Mouse (Mus musculus) fibroblast of lung, adult 2 months (primary cell): ENCODE measurements around the gene Pank2.

Experiments used
- DNase-seq: peaks from one replicate; pipeline ENCODE4 v3.0.0-alpha.2; 2011; ENCODE audit warnings: low read depth

The Pank2 gene

DNA sequence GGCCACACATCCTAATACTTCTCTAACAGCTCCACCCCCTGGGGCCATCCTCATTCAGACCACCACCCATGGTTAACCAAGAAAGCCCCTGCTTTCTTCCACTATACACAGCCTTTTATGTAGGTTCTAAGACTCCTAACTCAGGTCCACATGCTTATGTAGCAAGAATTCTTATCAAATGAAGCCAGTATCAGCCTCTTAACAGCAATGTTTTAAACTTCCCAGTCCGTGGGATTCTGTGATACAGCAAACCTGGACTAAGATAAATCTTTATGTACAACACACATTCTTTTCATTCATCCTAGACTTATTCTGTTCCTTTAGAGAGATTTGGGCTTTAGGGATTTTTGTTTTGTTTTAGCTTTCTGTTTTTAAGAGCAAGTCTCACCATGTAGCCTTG lies 61.4 kb downstream of the Pank2 start:
- no peak for DNase-seq

DNA sequence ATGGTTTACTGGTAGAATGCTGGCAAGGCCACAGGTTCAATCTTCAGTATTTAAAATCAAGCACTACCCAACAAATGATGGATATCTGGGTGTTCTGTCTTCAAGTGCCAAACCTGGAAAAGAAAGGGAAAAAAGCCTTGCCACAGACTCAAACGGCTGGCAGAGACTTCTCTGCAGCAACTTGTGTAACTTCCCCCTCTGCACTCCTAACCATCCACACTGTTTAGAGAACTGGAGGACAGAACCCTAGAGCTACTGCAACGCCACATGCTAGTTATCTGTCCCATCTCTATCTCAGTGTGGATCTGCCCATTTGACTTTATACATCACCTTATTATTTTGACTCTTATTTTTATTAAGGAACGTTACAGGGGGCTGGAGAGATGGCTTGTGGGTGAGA lies 63.7 kb downstream of the Pank2 start:
- no peak for DNase-seq

DNA sequence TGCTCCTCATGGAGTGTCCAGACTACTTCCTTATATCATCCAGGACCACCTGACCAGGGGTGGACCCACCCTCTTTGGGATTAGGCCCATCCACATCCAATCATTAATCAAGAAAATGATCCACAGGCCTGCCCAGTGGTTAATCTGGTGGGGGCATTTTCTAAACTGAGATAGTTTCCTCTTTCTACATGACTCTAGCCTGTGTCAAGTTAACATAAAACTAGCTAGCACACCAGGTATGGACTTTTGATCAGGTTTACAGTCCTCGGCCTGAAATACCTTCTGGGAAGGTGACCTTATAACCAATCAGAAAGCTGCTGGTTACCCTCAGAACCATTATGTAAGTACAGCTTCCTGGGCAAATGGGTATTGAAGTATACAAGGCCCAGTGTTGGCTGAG lies 66.7 kb downstream of the Pank2 start:
- no peak for DNase-seq

DNA sequence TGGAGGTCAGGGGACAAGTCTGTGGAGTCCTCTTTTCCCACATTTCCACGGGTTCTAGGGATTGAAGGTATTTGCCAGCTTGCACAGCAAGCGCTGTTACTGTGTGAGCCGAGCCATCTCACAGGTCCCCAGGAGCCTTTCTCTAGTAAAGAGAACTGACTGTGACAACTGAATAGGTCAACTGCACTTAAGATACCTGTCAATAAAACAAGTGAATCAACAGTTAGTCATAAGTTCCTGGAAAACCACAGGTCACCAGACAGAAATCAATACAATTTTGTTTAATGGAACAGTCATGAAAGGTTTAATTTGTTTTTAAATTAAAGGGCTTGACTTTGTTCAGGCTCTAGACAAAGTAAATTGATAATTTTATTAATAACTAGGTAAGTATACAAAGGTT lies 68.3 kb downstream of the Pank2 start:
- DNase-seq: no peak

DNA sequence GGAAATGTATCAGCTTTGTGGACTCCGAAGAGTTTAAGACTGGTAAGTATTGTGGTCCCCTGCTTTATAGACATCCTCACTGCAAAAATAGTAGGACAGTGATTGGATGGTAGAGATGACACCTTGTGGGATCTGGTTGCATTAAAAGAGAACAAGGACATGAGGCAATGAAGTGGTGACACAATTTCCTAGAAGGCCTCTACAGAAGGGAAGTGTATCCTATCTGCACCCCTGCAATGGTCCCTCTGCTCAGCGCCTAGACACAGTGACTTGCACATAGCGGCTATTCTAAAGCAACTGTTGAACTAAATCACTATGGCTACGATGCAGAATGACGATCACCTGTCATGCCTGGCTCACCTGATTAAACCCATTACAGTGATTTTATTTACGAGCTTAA lies 75.3 kb downstream of the Pank2 start:
- DNase-seq: no peak

DNA sequence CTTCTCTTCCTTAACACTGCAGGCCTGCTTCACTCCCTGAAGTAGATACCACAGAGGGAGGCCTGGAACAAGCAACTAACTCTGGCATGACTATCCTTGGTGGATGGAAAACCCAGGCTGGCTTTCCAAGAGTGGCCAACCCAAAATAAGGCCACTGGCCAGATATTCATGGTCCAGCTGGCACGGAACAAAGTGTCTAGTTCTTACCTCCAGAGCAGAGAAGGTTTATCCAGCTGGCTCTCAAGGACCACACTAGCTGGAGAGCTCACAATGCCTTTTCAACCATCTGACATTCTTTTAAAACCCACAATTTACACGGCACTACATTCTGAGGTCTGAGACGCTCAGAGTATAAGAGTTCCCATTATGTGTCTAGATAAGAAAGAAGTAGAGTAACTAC lies 82.2 kb downstream of the Pank2 start:
- DNase-seq: peak; percentile 82

DNA sequence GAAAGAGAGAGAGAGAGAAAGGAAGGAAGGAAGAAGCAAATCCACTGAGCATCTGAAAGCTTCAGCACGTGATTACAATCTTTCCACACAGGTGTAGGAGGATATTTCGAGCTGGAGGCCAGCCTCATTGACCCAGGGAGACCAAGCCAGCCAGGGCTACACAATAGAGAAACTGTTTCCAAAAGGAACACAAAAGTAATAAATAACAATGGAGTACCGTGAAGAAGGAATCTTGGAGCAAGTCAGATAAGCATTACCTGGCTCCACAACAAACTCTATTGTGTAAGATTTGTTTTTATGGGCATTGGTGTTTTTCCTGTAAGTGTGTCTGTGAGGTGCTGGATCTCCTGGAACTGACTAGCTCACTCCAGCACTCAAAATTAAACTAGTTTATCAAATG lies 83.3 kb downstream of the Pank2 start:
- no peak for DNase-seq
